Mouse (Mus musculus) erythroblast, embryonic 14.5 days (primary cell): ENCODE results near the gene Pold1.

Experiments used
- GATA1 ChIP-seq: IDR thresholded peaks from 2 replicates; pipeline ENCODE4 v1.6.1; 2012; ENCODE audit warnings: low read length, inconsistent platforms, mixed read lengths
- TAL1 ChIP-seq: IDR thresholded peaks from 3 replicates; pipeline ENCODE4 v1.6.1; 2012; ENCODE audit warnings: low read length, inconsistent platforms, mixed read lengths

- TF ChIP-seq GATA1 (no peak), TAL1 (no peak)
These were observed 17.4 kb downstream of the Pold1 start for GRCm38 (mm10) chr7:44531207-44531606.
